Mouse (Mus musculus): Measurements from ENCODE around the gene 2510009E07Rik. TPM values are rescaled to one million over a fixed set of nuclear protein-coding genes. Genes with fewer than 3 reads are reported as not detected.

2510009E07Rik gene
- total RNA-seq (2015) (0.10 and 0.22 TPM in 2 replicates), total RNA-seq (2017) (0.17 and 0.37 TPM in 2 replicates)

DNA sequence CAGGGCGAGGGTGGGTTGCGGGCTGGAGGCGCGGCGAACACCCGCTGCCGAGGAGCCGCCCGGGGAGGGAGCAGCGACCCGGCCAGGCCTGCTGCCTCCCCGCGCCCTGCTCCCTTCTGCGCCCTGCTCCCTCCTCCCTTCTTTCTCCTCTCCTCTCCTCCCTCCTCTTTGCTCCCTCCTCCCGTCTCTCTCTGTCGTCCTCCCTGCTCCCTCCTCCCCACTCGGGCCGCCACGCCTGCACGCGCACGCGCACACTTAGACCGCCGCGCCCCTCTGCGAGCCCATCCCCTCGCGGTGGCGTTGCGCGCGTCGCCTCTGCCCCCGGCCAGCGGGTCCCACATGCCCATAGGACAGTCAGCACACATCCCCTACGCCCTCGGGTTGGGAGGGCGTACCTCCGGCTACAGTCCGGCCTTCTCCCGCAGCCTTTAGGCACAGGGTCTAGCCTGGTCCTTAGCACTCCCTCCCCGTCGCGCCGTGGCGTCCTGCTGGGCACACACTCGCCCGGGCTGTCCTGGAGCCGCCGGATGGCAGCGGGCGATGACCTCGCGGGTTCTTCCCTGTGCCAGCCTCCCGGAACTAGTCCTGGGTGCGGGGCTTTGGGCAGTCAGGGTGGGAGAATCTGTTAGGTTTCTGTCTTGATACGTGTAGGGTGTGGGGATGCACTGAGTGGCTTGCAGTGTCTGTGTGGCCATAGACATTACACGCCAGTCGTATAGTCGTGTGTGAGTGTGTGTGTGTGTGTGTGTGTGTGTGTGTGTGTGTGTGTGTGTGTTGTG, at the start of gene 2510009E07Rik:
TSS of gene 2510009E07Rik (minus strand) at position 203 of the 779 bp plus-strand sequence.
- peak; percentile 73 for ATAC-seq (replicated peaks; ENCODE audit: poor library complexity)

DNA sequence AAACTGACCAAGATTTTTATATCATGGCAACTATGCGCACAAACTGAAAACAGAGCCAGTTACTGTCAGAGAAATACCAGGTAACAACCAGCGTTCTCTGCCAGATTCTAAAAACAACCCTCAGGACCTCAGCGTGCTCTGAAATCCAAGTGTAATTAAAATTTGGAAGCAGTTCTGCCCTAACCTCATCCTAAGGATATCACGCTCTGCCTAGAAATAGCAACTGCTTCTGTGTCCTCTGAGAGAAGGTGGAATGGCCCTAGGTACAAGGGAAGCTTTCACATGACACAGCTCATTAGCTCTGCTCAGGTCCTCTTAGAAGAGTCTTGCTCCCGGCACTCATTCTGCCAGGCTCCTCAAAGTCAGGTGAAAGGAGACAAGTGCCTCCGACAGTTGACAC, 48.9 kb upstream of the 2510009E07Rik start:
- ATAC-seq (replicated peaks; ENCODE audit: poor library complexity): no peak

DNA sequence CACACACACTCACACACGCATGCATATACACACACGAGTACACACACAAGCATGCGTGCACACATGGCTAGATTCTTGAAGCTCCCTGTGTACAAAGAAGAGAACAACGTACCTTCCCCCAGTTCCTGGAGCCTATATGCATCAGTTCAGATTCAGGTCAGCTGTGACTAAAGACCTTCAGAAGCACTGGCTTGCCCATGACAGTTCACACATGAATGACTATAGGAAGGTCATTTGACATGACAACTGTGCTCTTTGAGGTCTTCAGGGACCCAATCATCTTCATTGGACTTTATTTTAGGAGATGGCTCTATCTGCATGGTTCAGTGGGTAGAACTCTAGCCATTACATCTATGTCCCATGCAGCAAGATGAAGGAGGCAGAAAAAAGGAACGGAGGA, 48.4 kb upstream of the 2510009E07Rik start:
- no peak for ATAC-seq (replicated peaks; ENCODE audit: poor library complexity)

GRCm38 (mm10) chr16:21742191-21742870, 47.9 kb upstream of the 2510009E07Rik start:
- peak; percentile 90 for ATAC-seq (replicated peaks; ENCODE audit: poor library complexity)

- ATAC-seq (replicated peaks; ENCODE audit: poor library complexity): peak; percentile 55
Measured at GRCm38 (mm10) chr16:21741542-21741941, 47.1 kb upstream of the 2510009E07Rik start.

GRCm38 (mm10) chr16:21735638-21736037, 41.2 kb upstream of the 2510009E07Rik start:
- no peak for ATAC-seq (replicated peaks; ENCODE audit: poor library complexity)

DNA sequence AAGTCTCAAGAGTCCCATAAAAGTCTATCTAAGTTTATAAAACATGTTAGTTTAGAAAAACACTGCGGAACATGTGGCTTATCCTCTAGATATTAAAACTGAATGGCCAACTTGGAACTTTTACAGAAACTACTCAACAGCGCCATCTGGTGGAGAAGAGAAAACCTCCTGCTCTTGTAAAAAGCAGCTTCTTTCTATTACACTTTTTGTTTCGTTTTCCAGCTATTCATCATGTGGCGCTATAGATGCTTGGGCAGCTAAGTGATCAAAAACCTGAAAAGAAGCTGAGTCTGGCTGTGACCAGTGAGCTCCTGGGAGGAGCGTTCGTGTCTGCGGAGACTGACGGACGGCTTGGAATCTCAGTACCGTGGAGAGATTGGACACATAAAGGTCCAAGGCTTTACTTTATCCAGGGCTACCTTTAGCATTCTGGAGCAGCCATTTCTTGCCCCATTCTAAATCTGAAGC, 33.5 kb upstream of the 2510009E07Rik start:
- ATAC-seq (replicated peaks; ENCODE audit: poor library complexity): peak; percentile 88

DNA sequence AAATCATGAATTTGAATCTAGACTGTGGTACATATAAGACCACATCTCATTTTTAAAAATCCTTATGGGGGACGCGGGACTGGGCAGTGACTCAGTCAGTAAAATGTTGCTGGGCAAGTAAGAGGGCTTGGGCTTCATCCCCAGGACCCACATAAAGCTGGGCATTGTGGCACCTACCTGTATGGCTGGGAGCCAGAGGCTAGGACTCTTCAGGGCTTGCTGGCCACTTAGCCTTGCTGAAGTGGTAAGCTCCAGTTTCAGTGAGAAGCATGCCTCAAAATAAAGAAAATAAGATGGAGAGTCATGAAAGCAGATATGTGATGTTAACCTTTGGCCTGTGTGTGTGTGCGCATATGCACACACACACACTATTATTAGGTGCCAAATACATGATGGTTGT, 33.0 kb upstream of the 2510009E07Rik start:
- ATAC-seq (replicated peaks; ENCODE audit: poor library complexity): peak; percentile 6; the same call in 1 of the 2 replicates

DNA sequence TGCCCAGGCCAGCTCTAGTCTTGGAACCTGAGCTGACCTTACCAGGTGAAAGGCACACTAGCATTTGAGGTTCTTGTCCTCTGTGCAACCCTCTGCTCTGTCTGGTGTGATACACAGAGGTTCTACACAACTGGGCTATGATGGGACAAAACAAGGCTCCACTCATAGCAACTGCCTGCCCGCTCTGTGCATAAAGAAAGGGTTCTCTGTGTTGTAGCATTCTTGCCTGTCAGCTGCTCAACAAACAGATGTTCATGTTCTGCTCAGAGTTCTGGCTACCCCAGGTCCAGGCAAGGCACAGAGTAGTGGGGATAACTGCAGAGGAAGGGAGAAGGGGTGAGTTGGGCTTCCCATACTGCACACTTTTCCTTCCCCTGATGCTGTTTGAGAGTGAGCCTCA, 29.8 kb upstream of the 2510009E07Rik start:
- no peak for ATAC-seq (replicated peaks; ENCODE audit: poor library complexity)

- ATAC-seq (replicated peaks; ENCODE audit: poor library complexity): peak; percentile 55; the same call in 1 of the 2 replicates
Measured at GRCm38 (mm10) chr16:21719770-21720169, 25.3 kb upstream of the 2510009E07Rik start.

DNA sequence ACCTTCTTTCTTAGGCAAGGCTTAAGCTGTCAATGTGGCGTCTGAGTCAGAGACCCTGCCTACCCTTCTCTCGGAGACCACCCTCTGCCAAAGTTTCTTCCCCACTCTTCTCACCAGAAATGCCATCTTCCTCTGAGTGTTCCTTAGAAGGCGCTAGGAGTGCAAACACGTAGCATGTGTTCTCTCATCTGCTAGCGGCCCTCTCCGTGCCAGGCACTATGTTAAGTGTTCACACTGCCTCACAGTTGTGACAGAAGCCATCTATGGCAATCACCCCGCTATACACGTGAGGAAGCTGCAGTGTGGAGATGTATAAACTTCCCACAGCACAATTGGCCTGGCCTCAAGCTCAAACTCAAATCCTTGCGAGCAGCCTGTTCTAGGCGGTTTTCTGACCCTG, 20.1 kb upstream of the 2510009E07Rik start:
- ATAC-seq (replicated peaks; ENCODE audit: poor library complexity): no peak

GRCm38 (mm10) chr16:21710321-21710720, 15.9 kb upstream of the 2510009E07Rik start:
- ATAC-seq (replicated peaks; ENCODE audit: poor library complexity): no peak

GRCm38 (mm10) chr16:21704691-21705090, 10.2 kb upstream of the 2510009E07Rik start:
- ATAC-seq (replicated peaks; ENCODE audit: poor library complexity): no peak

- ATAC-seq (replicated peaks; ENCODE audit: poor library complexity): no peak
Measured at GRCm38 (mm10) chr16:21702314-21702690, 7.8 kb upstream of the 2510009E07Rik start.

GRCm38 (mm10) chr16:21701611-21702313, 7.3 kb upstream of the 2510009E07Rik start:
- no peak for ATAC-seq (replicated peaks; ENCODE audit: poor library complexity)

DNA sequence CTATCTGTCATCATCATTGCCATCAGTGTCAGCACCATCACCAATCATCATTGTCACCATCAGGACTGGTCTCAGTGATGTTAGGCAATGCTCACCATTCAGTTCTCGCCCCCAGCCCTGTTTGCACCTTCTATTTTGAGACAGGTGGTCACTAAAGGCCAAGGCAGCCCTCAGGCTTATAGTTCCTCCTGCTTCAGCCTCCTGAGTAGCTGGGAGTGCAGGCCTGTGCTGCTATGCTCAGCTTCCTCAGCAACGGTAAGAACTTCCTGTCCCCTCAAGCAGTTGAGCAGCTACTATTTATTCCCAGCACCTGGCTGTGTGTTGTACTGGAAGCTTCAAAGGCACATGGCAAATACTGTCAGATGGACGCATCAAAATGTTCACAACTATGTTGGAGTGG, 3.7 kb upstream of the 2510009E07Rik start:
- no peak for ATAC-seq (replicated peaks; ENCODE audit: poor library complexity)

GRCm38 (mm10) chr16:21696946-21697345, 2.5 kb upstream of the 2510009E07Rik start:
- ATAC-seq (replicated peaks; ENCODE audit: poor library complexity): no peak

DNA sequence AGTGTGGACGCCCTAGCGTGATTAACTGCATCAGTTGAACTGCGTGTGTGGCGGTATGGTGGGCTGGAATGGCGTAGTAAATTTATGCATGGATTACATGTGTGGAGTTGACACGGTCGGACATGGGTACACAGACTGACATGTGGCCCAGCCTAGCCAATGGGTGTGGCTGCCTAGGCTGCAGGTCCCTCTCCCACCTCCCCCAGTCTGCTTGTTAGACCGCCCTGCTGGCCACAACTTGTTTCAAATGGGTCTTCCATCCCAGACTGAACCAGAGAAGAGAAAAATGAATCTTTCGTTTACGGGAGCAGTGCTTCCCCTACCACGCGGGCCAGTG, 745 bp upstream of the 2510009E07Rik start:
- peak; percentile 49 for ATAC-seq (replicated peaks; ENCODE audit: poor library complexity)

DNA sequence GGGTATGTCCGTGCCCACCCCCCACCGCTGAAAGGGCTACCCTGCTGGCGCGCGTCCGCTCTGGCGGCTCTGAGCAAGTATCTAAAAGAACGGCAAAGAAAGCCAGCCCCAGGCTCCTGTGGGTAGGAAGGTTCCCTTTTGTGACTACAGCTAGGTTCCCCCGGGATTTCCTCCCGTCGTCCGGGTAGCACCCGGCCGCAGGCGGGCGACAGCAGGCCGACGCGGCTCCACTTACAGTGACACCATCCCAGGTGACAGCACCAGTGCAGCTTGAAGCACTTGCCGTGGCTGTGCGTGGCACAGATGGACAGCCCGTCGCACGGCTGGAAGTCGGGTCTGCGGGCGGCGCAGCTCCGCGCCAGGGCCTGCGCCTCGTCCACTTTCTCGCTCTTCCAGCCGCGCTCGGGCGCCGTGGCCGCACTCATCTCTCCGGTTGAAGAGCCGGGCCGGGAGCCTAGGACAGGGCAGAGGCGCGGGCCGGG, 443 bp downstream of the 2510009E07Rik start:
- ATAC-seq (replicated peaks; ENCODE audit: poor library complexity): peak; percentile 49

DNA sequence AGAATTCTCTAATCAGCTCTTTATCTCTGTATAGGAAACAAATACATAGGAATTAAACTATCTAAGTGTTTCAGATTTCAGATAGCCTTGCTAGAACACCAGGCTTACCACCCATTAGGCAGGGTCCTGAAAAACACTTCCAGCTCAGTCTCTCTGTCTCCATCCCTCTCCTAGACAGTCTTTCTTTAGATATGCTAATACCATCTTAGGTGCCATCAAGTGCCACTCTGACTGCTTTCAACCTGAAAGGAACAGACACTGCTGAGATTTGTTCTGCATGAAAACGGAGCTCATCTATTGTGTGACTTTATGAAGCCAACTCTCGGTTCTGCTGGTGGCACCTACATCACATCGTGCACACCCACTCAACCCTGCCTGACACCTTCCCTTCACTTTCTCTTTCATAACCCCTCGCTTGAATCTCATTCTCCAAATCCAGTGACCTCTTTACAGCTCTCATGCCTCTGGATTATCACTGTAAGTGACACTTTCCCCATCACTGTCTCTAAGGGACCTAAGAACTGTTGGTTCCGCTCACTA, 4.2 kb downstream of the 2510009E07Rik start:
- no peak for ATAC-seq (replicated peaks; ENCODE audit: poor library complexity)

DNA sequence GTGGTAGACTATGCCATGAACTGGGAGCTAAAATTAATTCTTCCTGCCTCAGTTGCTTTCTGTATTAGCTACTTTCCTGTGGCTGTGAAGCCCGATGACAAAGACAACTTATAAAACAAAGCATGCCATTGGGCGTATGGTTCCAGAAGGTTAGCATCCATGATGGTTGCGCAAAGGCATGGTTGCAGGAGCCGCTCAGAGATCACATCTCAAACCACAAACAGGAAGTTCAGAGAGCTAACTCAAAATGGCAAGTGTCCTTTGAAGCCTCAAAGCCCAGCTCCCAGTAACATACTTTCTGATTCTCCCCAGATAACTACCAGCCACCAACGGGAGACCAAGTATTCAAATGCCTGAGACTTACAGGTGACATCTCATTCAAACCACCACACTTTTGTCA, 5.3 kb downstream of the 2510009E07Rik start:
- peak; percentile 77 for ATAC-seq (replicated peaks; ENCODE audit: poor library complexity)
